Mouse (Mus musculus): ENCODE data around the gene Mpo. TPM values are rescaled to one million over a fixed set of nuclear protein-coding genes. Genes with fewer than 3 reads are reported as not detected.

Gene Mpo
- polyA plus RNA-seq, 1 experiment, result not detected

Other genes starting within 250 kb of the Mpo start
- 0.04 TPM in 1 of 2 replicates, not detected in the other for gene Gm11492, start 226.9 kb upstream of the Mpo start, polyA plus RNA-seq (2012; rRNA removed)
- gene Sept4, start 224.7 kb upstream of the Mpo start, polyA plus RNA-seq (2012; rRNA removed), result 287 and 294 TPM in 2 replicates
- gene Mtmr4, start 201.4 kb upstream of the Mpo start, polyA plus RNA-seq (2012; rRNA removed), result 41.5 and 47.3 TPM in 2 replicates
- 0.29 and 0.46 TPM in 2 replicates for gene Hsf5, start 176.4 kb upstream of the Mpo start, polyA plus RNA-seq (2012; rRNA removed)
- gene Rnf43, start 130.9 kb upstream of the Mpo start, polyA plus RNA-seq (2012; rRNA removed), result 1.4 and 1.7 TPM in 2 replicates
- 146 and 148 TPM in 2 replicates for gene Supt4a, start 56.0 kb upstream of the Mpo start, polyA plus RNA-seq (2012; rRNA removed)
- gene Tspoap1, start 33.0 kb upstream of the Mpo start, polyA plus RNA-seq (2012; rRNA removed), result 294 and 326 TPM in 2 replicates
- gene Lpo, start 34.7 kb downstream of the Mpo start, polyA plus RNA-seq (2012; rRNA removed), result 0.42 and 0.63 TPM in 2 replicates
- 11.0 and 12.4 TPM in 2 replicates for gene Mks1, start 59.6 kb downstream of the Mpo start, polyA plus RNA-seq (2012; rRNA removed)
- gene Epx, start 82.0 kb downstream of the Mpo start, polyA plus RNA-seq (2012; rRNA removed), result 0.56 and 0.69 TPM in 2 replicates
- 0.08 TPM in 1 of 2 replicates, not detected in the other for gene Olfr462, start 98.7 kb downstream of the Mpo start, polyA plus RNA-seq (2012; rRNA removed)
- gene Olfr463, start 103.8 kb downstream of the Mpo start, polyA plus RNA-seq (2012; rRNA removed), result not detected in 2 replicates
- 0.88 and 1.0 TPM in 2 replicates for gene Olfr464, start 127.4 kb downstream of the Mpo start, polyA plus RNA-seq (2012; rRNA removed)
- 344 and 374 TPM in 2 replicates for gene Dynll2, start 194.0 kb downstream of the Mpo start, polyA plus RNA-seq (2012; rRNA removed)